Mouse (Mus musculus): ENCODE results near the gene Scn2a. TPM values are rescaled to one million over a fixed set of nuclear protein-coding genes. Genes with fewer than 3 reads are reported as not detected.
"Not testable (repeated sequence)": the region's sequence is repeated elsewhere in the genome, so short reads cannot be mapped to it uniquely, and the experiment has no call there.

The Scn2a gene
- total and polyA plus RNA-seq, 2 experiments from 2014 or later = 59.6 to 83.0 TPM

DNA sequence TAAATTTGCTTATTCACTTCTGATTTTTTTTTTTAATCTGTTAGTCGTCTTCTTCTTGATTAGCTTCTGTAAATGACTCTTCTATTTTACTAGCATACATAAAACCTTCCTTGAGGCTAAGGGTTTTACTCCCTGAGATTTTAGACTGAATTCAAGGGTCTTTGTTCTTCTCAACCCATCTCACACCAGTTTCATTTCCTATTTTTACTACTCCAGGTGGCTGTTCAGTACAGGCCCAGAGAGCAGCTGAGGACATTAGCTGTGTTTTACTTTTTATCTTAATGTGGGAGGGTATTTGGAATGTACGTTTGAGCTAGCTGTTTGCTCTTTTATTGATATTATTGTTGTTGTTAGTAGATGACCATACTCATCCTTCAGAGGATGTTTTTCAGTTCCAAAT lies 162.8 kb downstream of the Scn2a start:
- DNase-seq (ENCODE audit: low spot score) = no peak
- H3K4me1 ChIP-seq (ENCODE audit: insufficient read depth, low read length) = no peaks in the 10 kb centered on the region
- H3K4me2 ChIP-seq (ENCODE audit: low read depth, low read length) = no peak overlapping the region
- no peaks in the 10 kb centered on the region for H3K36me3 ChIP-seq (ENCODE audit: insufficient read depth, low read length)
- 87% methylated on average over 2 of the region's 2 CpGs for WGBS
- no peak overlapping the region for H3K27ac ChIP-seq
- no peak overlapping the region for H3K9ac ChIP-seq (replicated peaks; ENCODE audit: low read length)
- no peak overlapping the region for H3K4me3 ChIP-seq (ENCODE audit: low read length)
- H3K9me3 ChIP-seq (ENCODE audit: low read length) = no peaks in the 10 kb centered on the region
- ATAC-seq = no peak
- no peaks in the 10 kb centered on the region for H3K27me3 ChIP-seq (ENCODE audit: insufficient read depth, low read length)
- no peak for TF ChIP-seq CTCF (IDR thresholded peaks at IDR 0.05; ENCODE audit: low read depth)

- Histone ChIP-seq H3K9me3 (ENCODE audit: low read length) (no peaks in the 10 kb centered on the region), H3K4me2 (ENCODE audit: low read depth, low read length) (0 out of 2 replicates have a peak overlapping the region, but pooled peaks have one; percentile 6), H3K27ac (no peak overlapping the region), H3K27me3 (ENCODE audit: insufficient read depth, low read length) (no peaks in the 10 kb centered on the region), H3K9ac (replicated peaks; ENCODE audit: low read length) (no peak overlapping the region), H3K36me3 (ENCODE audit: insufficient read depth, low read length) (no peaks in the 10 kb centered on the region), H3K4me1 (ENCODE audit: insufficient read depth, low read length) (no peaks in the 10 kb centered on the region), H3K4me3 (ENCODE audit: low read length) (no peak overlapping the region)
- ATAC-seq = no peak
- peak; percentile 72 for TF ChIP-seq CTCF (IDR thresholded peaks at IDR 0.05; ENCODE audit: low read depth)
- WGBS = 19% methylated on average over 3 of the region's 3 CpGs
- DNase-seq (ENCODE audit: low spot score) = peak; percentile 85
Observed at GRCm38 (mm10) chr2:65792516-65792915, 171.9 kb downstream of the Scn2a start.

GRCm38 (mm10) chr2:65793593-65793992 lies 173.0 kb downstream of the Scn2a start:
- TF ChIP-seq CTCF (IDR thresholded peaks at IDR 0.05; ENCODE audit: low read depth) = no peak; the same call in 1 of the 2 replicates
- no peaks in the 10 kb centered on the region for H3K4me1 ChIP-seq (ENCODE audit: insufficient read depth, low read length)
- no peaks in the 10 kb centered on the region for H3K9me3 ChIP-seq (ENCODE audit: low read length)
- WGBS = 84% methylated on average over 2 of the region's 2 CpGs
- H3K9ac ChIP-seq (replicated peaks; ENCODE audit: low read length) = no peak overlapping the region
- H3K4me2 ChIP-seq (ENCODE audit: low read depth, low read length) = no peak overlapping the region
- H3K27me3 ChIP-seq (ENCODE audit: insufficient read depth, low read length) = no peaks in the 10 kb centered on the region
- H3K4me3 ChIP-seq (ENCODE audit: low read length) = no peak overlapping the region
- DNase-seq (ENCODE audit: low spot score) (no peak), ATAC-seq (no peak)
- H3K36me3 ChIP-seq (ENCODE audit: insufficient read depth, low read length) = no peaks in the 10 kb centered on the region
- no peak overlapping the region for H3K27ac ChIP-seq

- Histone ChIP-seq H3K27ac (no peak overlapping the region), H3K27me3 (ENCODE audit: insufficient read depth, low read length) (no peaks in the 10 kb centered on the region), H3K4me2 (ENCODE audit: low read depth, low read length) (no peak overlapping the region), H3K9me3 (ENCODE audit: low read length) (no peaks in the 10 kb centered on the region), H3K4me1 (ENCODE audit: insufficient read depth, low read length) (no peaks in the 10 kb centered on the region), H3K4me3 (ENCODE audit: low read length) (no peak overlapping the region), H3K36me3 (ENCODE audit: insufficient read depth, low read length) (no peaks in the 10 kb centered on the region), H3K9ac (replicated peaks; ENCODE audit: low read length) (no peak overlapping the region)
- DNase-seq (ENCODE audit: low spot score) = no peak
- no peak for TF ChIP-seq CTCF (IDR thresholded peaks at IDR 0.05; ENCODE audit: low read depth)
- no peak for ATAC-seq
- 81% methylated on average over 1 of the region's 1 CpGs for WGBS
Observed at GRCm38 (mm10) chr2:65801054-65801709, 180.6 kb downstream of the Scn2a start.

- Histone ChIP-seq H3K9me3 (ENCODE audit: low read length) (no peaks in the 10 kb centered on the region), H3K4me1 (ENCODE audit: insufficient read depth, low read length) (no peaks in the 10 kb centered on the region), H3K27ac (no peak overlapping the region), H3K27me3 (ENCODE audit: insufficient read depth, low read length) (no peaks in the 10 kb centered on the region), H3K9ac (replicated peaks; ENCODE audit: low read length) (no peak overlapping the region), H3K36me3 (ENCODE audit: insufficient read depth, low read length) (no peaks in the 10 kb centered on the region), H3K4me3 (ENCODE audit: low read length) (no peak overlapping the region), H3K4me2 (ENCODE audit: low read depth, low read length) (no peak overlapping the region)
- DNase-seq (ENCODE audit: low spot score) (no peak), ATAC-seq (no peak)
- no peak for TF ChIP-seq CTCF (IDR thresholded peaks at IDR 0.05; ENCODE audit: low read depth)
- WGBS = 88% methylated on average over 6 of the region's 6 CpGs
Observed at GRCm38 (mm10) chr2:65806556-65806955, 186.0 kb downstream of the Scn2a start.

DNA sequence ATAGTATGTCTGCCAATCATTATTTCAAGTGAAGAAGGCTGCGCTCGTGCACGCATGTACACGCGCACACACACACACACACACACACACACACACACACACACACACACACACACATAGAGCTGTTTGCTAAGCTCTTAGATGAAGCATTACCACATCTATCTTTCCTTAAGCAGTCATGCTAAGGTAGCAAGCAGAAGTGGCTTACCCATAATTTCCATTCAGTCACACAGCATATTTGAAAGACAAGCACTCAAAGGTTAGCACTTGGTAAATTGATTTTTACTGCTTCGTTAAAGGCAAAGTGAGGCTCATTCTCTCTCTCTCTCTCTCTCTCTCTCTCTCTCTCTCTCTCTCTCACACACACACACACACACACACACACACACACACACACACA lies 190.6 kb downstream of the Scn2a start:
- H3K27ac ChIP-seq; H3K4me1 ChIP-seq (ENCODE audit: insufficient read depth, low read length); H3K4me3 ChIP-seq (ENCODE audit: low read length); H3K9me3 ChIP-seq (ENCODE audit: low read length); ATAC-seq; H3K4me2 ChIP-seq (ENCODE audit: low read depth, low read length); H3K9ac ChIP-seq (replicated peaks; ENCODE audit: low read length); H3K27me3 ChIP-seq (ENCODE audit: insufficient read depth, low read length); DNase-seq (ENCODE audit: low spot score); H3K36me3 ChIP-seq (ENCODE audit: insufficient read depth, low read length): not testable (repeated sequence)
- whole genome bisulfite sequencing = 90% methylated on average over 6 of the region's 6 CpGs

Other genes starting within 250 kb of the Scn2a start
- gene Scn3a, start 53.1 kb upstream of the Scn2a start, total RNA-seq (2014; rRNA removed) = 52.6 and 65.1 TPM in 2 replicates
- 31.1 and 32.1 TPM in 2 replicates for gene Scn3a, start 53.1 kb upstream of the Scn2a start, polyA plus RNA-seq (2015; fragmentation: Nextera tagmentation; extraction: Ambion mirVana)
- gene Csrnp3, start 225.0 kb downstream of the Scn2a start, total RNA-seq (2014; rRNA removed) = 50.0 and 56.5 TPM in 2 replicates
- gene Csrnp3, start 225.0 kb downstream of the Scn2a start, polyA plus RNA-seq (2015; fragmentation: Nextera tagmentation; extraction: Ambion mirVana) = 32.6 and 35.5 TPM in 2 replicates

Data from hindbrain, postnatal 0 days (tissue).